Mouse (Mus musculus): ENCODE data around the gene Abhd16a. TPM values are rescaled to one million over a fixed set of nuclear protein-coding genes. Genes with fewer than 3 reads are reported as not detected.

Abhd16a gene
- 25.1 and 29.0 TPM in 2 replicates for polyA plus RNA-seq (2012; rRNA removed)

DNA sequence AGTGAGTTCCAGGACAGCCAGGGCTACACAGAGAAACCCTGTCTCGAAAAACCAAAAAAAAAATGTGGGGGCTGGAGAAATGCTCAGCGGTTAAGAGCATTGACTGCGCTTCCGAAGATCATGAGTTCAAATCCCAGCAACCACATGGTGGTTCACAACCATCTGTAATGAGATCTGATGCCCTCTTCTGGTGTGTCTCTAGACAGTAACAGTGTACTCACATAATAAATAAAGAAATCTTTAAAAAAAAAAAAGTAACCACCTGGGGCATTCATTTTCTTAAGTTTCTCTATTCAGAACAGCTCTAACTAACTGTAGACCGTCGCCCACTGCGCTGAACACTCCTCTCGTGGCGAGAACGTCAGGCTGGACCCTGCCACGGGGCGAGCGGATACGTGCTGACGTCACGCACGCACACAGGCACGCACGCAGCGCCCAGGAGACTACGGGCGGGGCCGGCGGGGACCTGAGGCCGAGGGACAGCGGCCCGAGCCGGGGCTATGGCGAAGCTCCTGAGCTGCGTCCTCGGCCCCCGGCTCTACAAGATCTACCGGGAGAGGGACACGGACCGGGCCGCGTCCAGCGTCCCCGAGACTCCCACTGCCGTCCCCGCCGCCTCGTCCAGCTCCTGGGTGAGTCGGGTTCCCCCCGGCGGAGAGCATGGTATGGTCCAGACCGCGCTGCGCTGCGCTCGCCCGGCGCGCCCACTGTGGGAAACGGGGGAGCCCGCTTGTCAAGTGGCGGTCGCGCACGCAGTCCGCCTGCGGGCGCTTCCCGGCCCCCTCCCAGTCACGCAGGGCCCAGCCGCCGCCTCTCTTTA is at the start of gene Abhd16a:
TSS of gene Abhd16a (plus strand) at position 439 of the 820 bp plus-strand sequence.

GRCm38 (mm10) chr17:35046681-35047455 is 42.2 kb upstream of the Abhd16a start, which contains the start of gene Msh5:
Msh5 (minus strand) TSS chr17:35046745.

GRCm38 (mm10) chr17:35049561-35050016 is 39.5 kb upstream of the Abhd16a start, which contains the start of gene Clic1:
Clic1 (plus strand) TSS chr17:35049966.

GRCm38 (mm10) chr17:35058911-35059892 is 29.9 kb upstream of the Abhd16a start, which contains the start of gene Ddah2:
Ddah2 (plus strand) TSS chr17:35059035.

DNA sequence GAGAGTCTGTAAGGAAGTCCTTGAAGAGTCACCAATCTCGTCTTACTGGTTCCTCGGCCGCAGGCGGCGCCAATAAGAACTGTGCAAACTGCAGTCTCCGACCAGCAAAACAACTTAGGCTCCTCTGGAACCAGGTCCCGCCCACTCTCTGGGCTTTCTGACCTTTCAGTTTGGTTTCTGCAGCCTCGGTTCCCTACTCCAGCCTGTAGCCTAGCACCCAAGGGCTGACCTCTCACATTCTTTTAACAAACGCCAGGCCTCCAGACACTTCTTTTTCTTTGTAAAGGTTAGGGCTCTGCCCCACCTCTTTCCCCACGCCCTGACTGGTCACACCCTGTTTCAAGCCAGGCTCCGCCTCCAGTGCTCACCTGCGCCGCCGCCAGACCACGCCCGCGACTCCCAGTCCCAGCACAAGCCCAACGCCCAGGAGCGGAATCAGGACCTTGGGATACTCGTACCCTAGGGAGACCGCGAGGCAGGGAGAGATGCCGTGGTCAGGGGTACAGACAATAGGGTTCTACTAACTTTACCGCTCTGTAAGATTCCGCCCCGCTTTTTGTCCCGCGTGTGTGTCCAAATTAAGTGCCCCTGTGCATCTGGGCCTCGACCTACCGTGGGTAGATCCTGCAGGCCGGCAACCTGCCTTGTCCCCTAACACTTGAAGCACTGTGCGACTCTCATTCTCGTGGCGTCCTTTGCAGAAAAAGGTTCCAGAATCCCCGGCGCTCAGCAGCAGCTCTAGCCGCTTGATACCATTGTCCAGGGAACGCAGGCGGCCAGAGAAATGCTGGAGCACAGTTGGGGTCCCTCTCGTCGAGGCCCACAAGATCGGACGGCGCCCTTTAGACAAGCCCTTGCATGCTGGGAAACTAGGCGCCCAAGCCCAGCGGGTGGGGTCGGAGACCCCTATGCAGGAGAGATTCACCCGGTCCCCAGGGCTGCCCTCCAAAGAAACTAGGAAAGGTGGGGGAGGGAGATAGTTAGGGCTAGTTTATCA is 23.8 kb upstream of the Abhd16a start, which contains the start of gene Ly6g6c:
TSS of gene Ly6g6c (plus strand) at position 438 of the 997 bp plus-strand sequence.

DNA sequence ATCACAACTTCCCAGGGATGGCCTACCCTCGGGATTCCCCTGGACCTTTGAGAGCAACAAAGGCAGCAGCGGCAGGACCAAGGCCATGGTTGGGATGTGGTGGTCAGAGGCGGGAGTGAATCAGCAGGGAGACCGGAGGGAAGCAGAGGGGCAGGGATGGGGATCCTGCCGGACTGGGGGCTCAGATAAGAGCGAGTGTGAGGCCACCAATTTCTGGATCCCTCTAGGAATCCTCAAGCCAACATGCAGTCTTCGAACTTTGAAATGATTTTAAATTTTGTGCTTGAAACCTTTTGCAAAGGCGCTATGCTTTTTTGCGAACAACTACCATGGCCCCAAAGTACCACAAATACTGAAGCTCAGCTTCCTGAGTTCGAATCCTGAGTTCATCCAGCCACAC is 23.0 kb upstream of the Abhd16a start, which contains the start of gene Mpig6b:
TSS of gene Mpig6b (minus strand) at position 101 of the 400 bp plus-strand sequence.

DNA sequence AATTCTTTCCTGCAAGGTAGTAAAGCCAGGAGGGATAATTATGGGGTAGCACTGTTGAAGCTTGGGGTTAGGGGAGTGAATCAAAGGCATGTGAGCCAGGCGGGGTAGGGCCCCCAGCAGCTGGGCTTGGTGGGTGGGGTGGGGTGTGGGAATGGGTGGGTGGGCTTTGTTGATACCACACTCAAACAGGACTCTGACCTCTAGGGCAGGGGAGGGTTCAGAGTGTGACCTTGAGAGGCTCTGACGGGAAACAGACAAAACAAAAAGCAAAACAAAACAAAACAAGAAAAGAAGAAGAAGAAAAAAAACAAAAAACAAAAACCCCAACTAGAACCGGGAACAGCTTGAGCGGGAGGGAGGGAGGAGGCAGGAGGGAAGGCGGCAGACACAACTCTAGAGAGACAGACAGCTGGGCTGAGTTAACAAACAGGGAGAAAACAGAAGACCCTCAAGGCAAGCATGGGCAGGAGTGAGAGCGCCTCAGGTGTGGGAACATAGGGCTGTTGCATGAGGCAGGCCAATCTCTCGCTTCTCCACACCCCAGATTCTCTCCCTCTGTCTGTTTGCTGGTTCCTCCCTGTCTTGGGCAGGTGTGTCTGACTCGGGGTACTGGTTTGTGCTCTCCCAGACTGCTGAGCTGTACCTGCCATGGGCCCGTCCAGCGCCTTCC is 12.4 kb upstream of the Abhd16a start, which contains the start of gene Ly6g6e:
TSS of gene Ly6g6e (plus strand) at position 396 of the 670 bp plus-strand sequence.

DNA sequence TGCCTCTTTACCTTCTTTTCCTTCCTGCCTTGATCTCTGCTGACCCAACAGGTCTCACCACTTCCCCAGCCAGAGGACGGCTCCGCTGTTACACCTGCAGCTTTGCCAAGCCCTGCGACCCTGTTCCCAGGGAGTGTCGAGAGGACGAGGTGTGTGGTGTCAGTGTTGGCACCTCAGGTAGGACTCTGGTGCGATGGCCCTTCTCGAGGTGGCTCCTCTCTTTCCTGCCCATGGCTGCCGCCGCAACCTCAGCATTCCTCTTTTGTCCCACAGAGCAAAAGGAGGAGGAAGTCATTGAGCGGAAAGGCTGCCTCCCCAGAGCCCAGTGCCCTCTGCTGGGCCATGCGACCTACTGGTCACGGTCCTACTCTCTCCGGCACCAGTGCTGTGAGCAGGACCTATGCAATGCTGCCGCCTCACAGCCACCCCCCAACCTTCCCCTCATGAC is 11.3 kb upstream of the Abhd16a start, which contains the start of gene Ly6g6d:
TSS of gene Ly6g6d (minus strand) at position 280 of the 448 bp plus-strand sequence.

GRCm38 (mm10) chr17:35085208-35085865 is 3.7 kb upstream of the Abhd16a start, which contains the start of gene Ly6g6f:
Ly6g6f (minus strand) TSS chr17:35085610.

DNA sequence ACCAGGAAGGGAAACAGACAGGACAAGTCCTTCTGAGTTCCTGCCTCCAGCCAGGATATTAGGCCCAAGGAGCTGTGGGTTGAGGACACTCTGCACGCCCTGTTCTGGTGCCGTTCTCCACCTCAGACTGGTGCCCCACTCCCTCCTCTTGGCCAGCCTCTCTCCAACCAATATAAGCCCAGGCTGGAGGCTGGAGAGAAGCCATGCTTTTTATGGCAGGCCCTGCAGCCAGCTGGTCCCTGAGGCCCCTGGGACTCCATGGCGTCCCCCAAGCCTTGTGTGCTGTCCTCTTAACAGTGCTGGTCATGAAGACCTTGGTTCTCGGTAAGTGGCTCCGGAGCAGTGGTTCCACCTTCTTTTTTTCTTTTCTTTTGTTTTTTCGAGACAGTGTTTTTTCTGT is 19.0 kb downstream of the Abhd16a start, which contains the start of gene Ly6g5c:
TSS of gene Ly6g5c (plus strand) at position 183 of the 400 bp plus-strand sequence.

GRCm38 (mm10) chr17:35115046-35116019 is 26.3 kb downstream of the Abhd16a start, which contains the start of gene Ly6g5b:
Ly6g5b (minus strand) TSS chr17:35115428.

DNA sequence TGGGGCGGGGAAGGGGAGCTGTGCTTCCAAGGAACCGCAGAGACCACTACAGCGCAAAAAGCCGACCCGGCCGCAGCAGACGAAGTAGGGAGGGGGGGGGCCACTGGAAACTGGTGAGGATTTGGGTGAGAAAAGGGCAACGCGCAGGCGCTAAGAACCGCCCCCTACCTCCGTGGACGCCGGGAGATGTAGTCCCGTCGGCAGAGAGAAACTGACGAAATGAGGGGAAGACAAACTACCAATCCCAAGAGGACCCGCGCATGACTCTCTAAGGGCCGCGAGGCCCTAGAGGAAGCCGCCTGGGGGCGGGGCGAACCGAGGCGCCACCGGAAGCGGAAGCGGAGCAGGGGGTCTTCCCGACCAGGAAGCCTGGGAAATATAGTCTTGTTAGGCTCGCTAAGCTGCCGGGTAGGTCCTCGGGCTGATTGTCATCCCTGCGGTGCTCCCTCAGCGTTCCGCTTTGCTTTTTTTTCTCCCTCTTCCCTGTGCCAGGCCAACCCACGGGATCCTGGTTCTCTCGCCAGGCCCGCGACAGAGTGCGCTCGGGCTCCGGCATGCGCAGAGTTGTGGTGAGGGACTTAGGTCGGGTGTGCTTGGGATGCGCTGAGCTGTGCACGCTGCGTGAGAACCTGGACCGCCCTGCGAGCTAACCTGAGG is 32.2 kb downstream of the Abhd16a start, which contains the start of gene Gpank1:
TSS of gene Gpank1 (plus strand) at position 313 of the 657 bp plus-strand sequence.

DNA sequence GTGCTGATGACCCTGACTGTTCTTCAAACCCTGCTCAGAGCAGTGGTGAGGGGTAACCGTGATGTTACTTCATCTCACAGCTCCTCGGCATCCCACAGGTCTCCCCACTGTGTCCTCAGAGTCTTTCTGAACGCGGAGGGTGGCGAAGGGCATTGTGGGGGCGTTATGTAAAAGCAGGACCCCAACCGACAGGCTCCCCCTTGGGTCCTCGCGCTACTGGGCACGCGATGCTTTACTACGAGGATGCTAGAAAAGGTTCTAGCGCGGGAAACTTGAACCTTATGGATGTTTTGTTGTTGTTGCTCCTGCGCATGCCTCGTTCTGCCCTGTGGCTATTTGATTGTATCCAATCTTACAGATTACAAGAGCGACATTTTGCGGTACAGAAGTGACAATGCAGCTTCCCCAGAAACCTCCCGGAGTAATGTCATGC is 32.8 kb downstream of the Abhd16a start, which contains the start of gene Csnk2b:
TSS of gene Csnk2b (minus strand) at position 183 of the 433 bp plus-strand sequence.

DNA sequence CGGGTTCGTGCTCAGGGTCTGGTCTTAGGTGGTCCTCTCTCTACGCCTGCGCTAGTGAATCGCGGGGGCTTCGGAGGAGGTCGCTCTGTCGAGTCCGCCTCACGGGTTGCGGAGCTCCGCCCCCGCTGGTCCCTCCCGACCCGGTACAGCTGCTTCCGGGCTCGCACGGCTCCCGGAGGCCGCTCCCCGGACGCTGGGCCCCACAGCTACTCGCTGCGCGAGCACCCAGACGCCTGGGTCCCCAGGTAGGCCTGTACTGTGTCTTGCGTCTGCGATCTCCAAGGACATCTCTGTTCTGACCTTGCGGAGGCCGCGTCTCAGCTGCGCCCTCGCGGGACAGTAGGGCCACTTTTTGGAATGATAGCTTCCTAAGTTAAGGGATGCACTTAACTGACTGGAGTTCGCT is 37.1 kb downstream of the Abhd16a start, which contains the start of gene D17H6S53E:
TSS of gene D17H6S53E (plus strand) at position 168 of the 406 bp plus-strand sequence.

GRCm38 (mm10) chr17:35131500-35132173 is 42.6 kb downstream of the Abhd16a start, which contains the start of gene Apom:
Apom (minus strand) TSS chr17:35132050.

All from liver, embryonic 14 days (tissue).